Mouse (Mus musculus) liver, embryonic 12.5 days (tissue): ENCODE measurements around the gene Cln5. TPM values are rescaled to one million over a fixed set of nuclear protein-coding genes. Genes with fewer than 3 reads are reported as not detected.

Source experiments
- ATAC-seq: fragments of 200-750 bp; cut with Nextera tagmentation; 2 replicates; pipeline ENCODE4 v1.8.0; 2017; ENCODE audit warnings: moderate number of reproducible peaks, mild to moderate bottlenecking, moderate library complexity
- H3K27ac ChIP-seq: fragments of 300-500 bp; sonication (generic); 2 replicates; pipeline ENCODE4 v1.5.1; 2016; ENCODE audit warnings: mild to moderate bottlenecking
- H3K27me3 ChIP-seq: fragments of 300-500 bp; sonication (generic); replicated peaks from 2 replicates; pipeline ENCODE4 v1.6.1; 2016; ENCODE audit warnings: mild to moderate bottlenecking, moderate library complexity
- H3K36me3 ChIP-seq: fragments of 300-500 bp; sonication (generic); 2 replicates; pipeline ENCODE4 v1.6.1; 2016; ENCODE audit warnings: mild to moderate bottlenecking, moderate library complexity
- H3K4me1 ChIP-seq: fragments of 300-500 bp; sonication (generic); 2 replicates; pipeline ENCODE4 v1.6.1; 2016
- H3K4me2 ChIP-seq: fragments of 300-500 bp; sonication (generic); 2 replicates; pipeline ENCODE4 v1.6.1; 2016; ENCODE audit warnings: mild to moderate bottlenecking, moderate library complexity
- H3K4me3 ChIP-seq: fragments of 300-500 bp; sonication (generic); 2 replicates; pipeline ENCODE4 v1.5.1; 2016; ENCODE audit warnings: mild to moderate bottlenecking, moderate library complexity
- H3K9ac ChIP-seq: fragments of 300-500 bp; sonication (generic); 2 replicates; pipeline ENCODE4 v1.6.1; 2016; ENCODE audit warnings: mild to moderate bottlenecking, moderate library complexity
- H3K9me3 ChIP-seq: fragments of 300-500 bp; sonication (generic); replicated peaks from 2 replicates; pipeline ENCODE4 v1.6.1; 2016; ENCODE audit warnings: mild to moderate bottlenecking, moderate library complexity
- WGBS: fragments of 180-500 bp; shearing (Covaris S2); methylation state at CpG from one replicate; pipeline ENCODE4 v1.1.7; 2016; ENCODE audit not compliant: insufficient replicate concordance; 5-methylcytosine and 5-hydroxymethylcytosine counted together
- polyA plus RNA-seq: library from polyadenylated mRNA; unstranded; fragments of >200 nt; fragmentation: Nextera tagmentation; extraction: Ambion mirVana; gene quantifications from 2 replicates; pipeline ENCODE4 v1.2.1, GENCODE M21; 2016

Cln5 gene
- polyA plus RNA-seq, 1 experiment from 2014 or later, result 23.2 TPM

- ATAC-seq, result no peak
- Histone ChIP-seq H3K27ac (peak overlapping the region; percentile 100), H3K36me3 (peaks cover 15% of the 10 kb centered on the region), H3K4me2 (peak overlapping the region; percentile 65), H3K9me3 (no peaks in the 10 kb centered on the region), H3K9ac (no peak overlapping the region), H3K27me3 (no peaks in the 10 kb centered on the region), H3K4me1 (peaks cover 29% of the 10 kb centered on the region), H3K4me3 (peak overlapping the region; percentile 90)
- WGBS, result 81% methylated on average over 13 of the region's 13 CpGs
These were observed 30.3 kb downstream of the Cln5 start for GRCm38 (mm10) chr14:103100296-103100695.

DNA sequence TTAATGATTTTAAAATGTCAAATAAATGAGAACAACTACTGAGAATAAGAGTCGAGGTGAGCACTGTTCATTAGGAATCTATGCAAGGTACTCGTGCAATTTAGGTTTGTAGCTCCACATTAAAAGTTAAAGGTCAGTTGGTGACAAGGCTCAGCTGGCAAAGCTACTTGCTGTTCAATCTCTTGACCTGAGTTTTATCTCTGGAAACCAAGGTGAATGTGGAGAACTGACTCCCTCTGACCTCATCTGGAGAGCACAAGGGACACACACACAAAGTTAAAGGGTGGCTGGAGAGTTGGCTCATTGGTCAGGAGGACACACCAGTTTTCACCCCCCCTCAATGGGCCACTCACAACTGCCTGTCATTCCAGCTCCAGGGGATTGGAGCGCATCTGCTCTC lies 31.2 kb downstream of the Cln5 start:
- no peak for ATAC-seq
- no peak overlapping the region for H3K9ac ChIP-seq
- H3K27ac ChIP-seq, result no peak overlapping the region
- no peaks in the 10 kb centered on the region for H3K27me3 ChIP-seq
- peaks cover 6% of the 10 kb centered on the region for H3K36me3 ChIP-seq
- no peak overlapping the region for H3K4me3 ChIP-seq
- no peaks in the 10 kb centered on the region for H3K9me3 ChIP-seq
- peaks cover 24% of the 10 kb centered on the region for H3K4me1 ChIP-seq
- 64% methylated on average over 3 of the region's 3 CpGs for WGBS
- H3K4me2 ChIP-seq, result no peak overlapping the region

- H3K9ac ChIP-seq, result no peak overlapping the region
- no peak overlapping the region for H3K27ac ChIP-seq
- no peaks in the 10 kb centered on the region for H3K9me3 ChIP-seq
- no peak overlapping the region for H3K4me3 ChIP-seq
- H3K36me3 ChIP-seq, result no peaks in the 10 kb centered on the region
- ATAC-seq, result no peak
- peaks cover 14% of the 10 kb centered on the region for H3K4me1 ChIP-seq
- 61% methylated on average over 6 of the region's 6 CpGs for WGBS
- no peaks in the 10 kb centered on the region for H3K27me3 ChIP-seq
- H3K4me2 ChIP-seq, result no peak overlapping the region
These were observed 32.2 kb downstream of the Cln5 start for GRCm38 (mm10) chr14:103102246-103102645.

- WGBS, result 69% methylated on average over 10 of the region's 10 CpGs
- Histone ChIP-seq H3K27ac (no peak overlapping the region), H3K36me3 (no peaks in the 10 kb centered on the region), H3K27me3 (no peaks in the 10 kb centered on the region), H3K4me2 (no peak overlapping the region), H3K4me3 (no peak overlapping the region), H3K4me1 (peaks cover 10% of the 10 kb centered on the region), H3K9ac (no peak overlapping the region), H3K9me3 (no peaks in the 10 kb centered on the region)
- ATAC-seq, result no peak
These were observed 32.8 kb downstream of the Cln5 start for GRCm38 (mm10) chr14:103102731-103103335.

DNA sequence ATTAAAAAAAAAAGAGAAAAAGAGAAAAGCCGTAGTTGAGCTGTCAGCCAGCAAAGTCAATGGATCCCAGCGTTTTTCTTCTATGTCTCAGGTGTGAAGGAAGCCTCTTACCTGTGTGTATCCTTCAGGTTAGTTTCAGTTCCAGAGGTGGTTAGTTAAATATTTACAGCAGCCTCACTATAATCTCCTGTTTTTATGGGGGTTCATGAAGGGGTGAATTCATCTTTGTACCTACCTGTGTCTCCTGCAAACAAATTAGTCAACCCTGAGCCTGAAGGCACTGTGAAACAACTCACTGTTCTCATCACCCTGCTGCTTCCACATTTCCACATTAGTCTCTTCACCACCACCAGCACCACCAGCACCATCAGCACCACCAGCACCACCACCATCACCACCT lies 36.3 kb downstream of the Cln5 start:
- H3K4me2 ChIP-seq, result no peak overlapping the region
- no peaks in the 10 kb centered on the region for H3K27me3 ChIP-seq
- no peak overlapping the region for H3K27ac ChIP-seq
- H3K36me3 ChIP-seq, result no peaks in the 10 kb centered on the region
- no peak for ATAC-seq
- no peaks in the 10 kb centered on the region for H3K9me3 ChIP-seq
- H3K9ac ChIP-seq, result no peak overlapping the region
- no peaks in the 10 kb centered on the region for H3K4me1 ChIP-seq
- 88% methylated on average over 2 of the region's 2 CpGs for WGBS
- H3K4me3 ChIP-seq, result no peak overlapping the region

DNA sequence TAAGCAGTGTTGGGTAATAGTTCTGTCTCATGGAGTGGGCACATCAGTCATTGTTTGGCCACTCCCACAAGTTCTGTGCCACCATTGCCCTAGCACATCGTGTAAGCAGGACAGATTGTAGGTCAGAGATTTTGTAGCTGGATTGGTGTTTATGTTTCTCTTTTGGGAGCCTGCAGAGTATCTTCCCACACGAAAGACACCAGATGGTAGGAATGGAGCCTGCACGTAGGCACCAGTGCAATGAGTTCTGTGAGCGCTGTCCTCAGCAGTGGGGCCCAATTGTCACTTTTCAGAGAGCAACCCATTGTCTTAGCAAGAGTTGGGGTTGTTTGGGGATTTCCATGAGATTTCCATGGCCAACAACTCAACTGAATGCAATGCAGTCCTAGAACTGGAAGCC lies 40.0 kb downstream of the Cln5 start:
- 85% methylated on average over 4 of the region's 4 CpGs for WGBS
- no peak overlapping the region for H3K27ac ChIP-seq

DNA sequence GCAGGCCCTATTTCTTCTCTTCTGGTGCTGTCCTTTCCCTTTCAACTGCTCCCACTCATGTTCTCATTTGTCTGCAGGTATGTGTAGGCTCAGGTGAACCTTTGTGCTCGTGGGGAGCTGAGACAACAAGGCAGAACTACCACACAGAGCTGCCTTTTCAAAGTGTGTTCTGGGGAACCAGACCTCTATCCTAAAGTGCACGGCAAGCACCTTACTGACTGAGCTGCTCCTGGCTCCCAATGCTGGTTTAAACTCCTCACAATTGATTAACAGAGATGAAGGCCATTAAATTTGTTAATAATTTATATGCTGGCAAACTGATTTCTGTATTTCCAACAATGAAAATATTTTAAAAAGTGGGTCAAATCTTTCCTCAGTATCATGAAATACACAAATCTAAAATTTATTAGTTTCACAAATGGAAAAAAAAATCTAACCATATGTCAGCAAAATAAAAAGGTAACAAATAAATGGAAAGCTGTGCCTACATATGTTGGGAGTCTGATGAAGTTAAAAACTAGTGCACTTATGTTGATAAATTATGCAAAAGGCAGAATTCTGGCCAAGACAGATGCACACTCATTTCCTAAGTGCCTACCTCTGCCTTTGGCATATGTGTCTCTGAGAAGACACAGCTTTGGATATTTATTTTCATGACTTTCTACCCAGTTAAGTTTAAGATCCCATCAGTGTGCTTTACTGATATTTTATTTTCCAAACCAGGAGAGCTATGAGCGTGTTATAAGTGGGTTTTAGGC lies 42.8 kb downstream of the Cln5 start:
- no peaks in the 10 kb centered on the region for H3K27me3 ChIP-seq
- WGBS, result 78% methylated on average over 3 of the region's 3 CpGs
- ATAC-seq, result no peak
- no peak overlapping the region for H3K9ac ChIP-seq
- H3K27ac ChIP-seq, result no peak overlapping the region
- peaks cover 46% of the 10 kb centered on the region for H3K36me3 ChIP-seq
- no peak overlapping the region for H3K4me3 ChIP-seq
- no peaks in the 10 kb centered on the region for H3K4me1 ChIP-seq
- H3K9me3 ChIP-seq, result no peaks in the 10 kb centered on the region
- H3K4me2 ChIP-seq, result no peak overlapping the region

More for the DNA sequence above, 40.0 kb downstream of the Cln5 start:
- Histone ChIP-seq H3K27me3 (no peaks in the 10 kb centered on the region), H3K4me3 (no peak overlapping the region), H3K9me3 (no peaks in the 10 kb centered on the region), H3K36me3 (peaks cover 18% of the 10 kb centered on the region), H3K4me2 (no peak overlapping the region), H3K9ac (no peak overlapping the region), H3K4me1 (no peaks in the 10 kb centered on the region)
- no peak for ATAC-seq

DNA sequence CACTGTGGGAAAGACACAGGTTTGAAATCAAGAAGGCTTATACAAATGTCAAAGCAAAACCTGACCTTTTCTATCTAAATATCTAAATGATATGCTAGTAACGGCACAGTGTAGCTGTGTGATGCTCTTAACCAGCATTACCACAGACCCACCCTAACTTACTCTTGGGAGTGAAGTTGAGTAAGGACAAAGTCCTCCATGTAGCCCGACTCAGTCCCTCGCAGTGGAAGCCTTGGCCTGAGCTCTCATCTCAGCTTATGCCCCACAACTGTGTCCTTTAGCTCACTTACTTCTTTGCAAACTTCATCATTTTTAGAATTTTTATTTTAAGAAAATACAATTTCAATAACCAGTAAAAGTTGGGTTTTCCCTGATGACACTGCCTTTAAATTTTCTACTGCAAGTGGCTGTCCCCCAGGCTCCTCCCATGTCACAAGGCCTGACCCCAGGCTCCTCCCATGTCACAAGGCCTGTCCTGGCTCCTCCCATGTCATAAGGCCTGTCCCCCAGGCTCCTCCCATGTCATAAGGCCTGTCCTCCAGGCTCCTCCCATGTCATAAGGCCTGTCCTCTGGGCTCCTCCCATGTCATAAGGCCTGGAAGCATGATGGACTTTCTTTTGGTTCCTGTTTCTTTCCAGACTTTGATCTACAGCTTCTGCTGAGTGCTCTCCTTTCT lies 45.1 kb downstream of the Cln5 start:
- Histone ChIP-seq H3K4me2 (no peak overlapping the region), H3K27ac (no peak overlapping the region), H3K9ac (no peak overlapping the region), H3K36me3 (peaks cover 60% of the 10 kb centered on the region), H3K27me3 (no peaks in the 10 kb centered on the region), H3K4me1 (no peaks in the 10 kb centered on the region), H3K9me3 (no peaks in the 10 kb centered on the region), H3K4me3 (no peak overlapping the region)
- 89% methylated on average over 3 of the region's 3 CpGs for WGBS
- ATAC-seq, result peak; percentile 73; the same call in 1 of the 2 replicates

DNA sequence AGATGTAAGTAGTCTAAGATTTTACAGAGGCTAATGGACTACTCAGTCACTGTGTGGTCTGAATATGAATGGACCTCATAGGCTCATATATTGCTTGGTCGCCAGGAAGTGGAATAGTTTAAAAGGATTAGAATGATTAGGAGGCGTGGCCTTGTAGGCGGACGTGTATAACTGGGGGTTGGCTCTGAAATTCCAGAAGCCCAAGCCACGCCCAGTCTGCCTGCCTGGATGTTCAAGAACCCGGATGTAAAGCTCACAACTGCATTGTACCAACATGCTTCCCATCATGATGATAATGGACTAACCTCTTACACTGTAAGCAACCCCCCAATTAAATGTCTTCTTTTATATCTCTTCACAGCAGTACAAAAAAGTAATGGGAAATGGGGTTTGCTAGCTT lies 55.7 kb downstream of the Cln5 start:
- 0 out of 2 replicates have a peak, but pooled peaks have one; percentile 13 for ATAC-seq
- H3K4me1 ChIP-seq, result no peaks in the 10 kb centered on the region
- no peaks in the 10 kb centered on the region for H3K9me3 ChIP-seq
- H3K27me3 ChIP-seq, result no peaks in the 10 kb centered on the region
- no peak overlapping the region for H3K4me3 ChIP-seq
- WGBS, result 83% methylated on average over 6 of the region's 6 CpGs
- no peak overlapping the region for H3K27ac ChIP-seq
- H3K9ac ChIP-seq, result no peak overlapping the region
- peaks cover 79% of the 10 kb centered on the region for H3K36me3 ChIP-seq
- no peak overlapping the region for H3K4me2 ChIP-seq

Other genes starting within 250 kb of the Cln5 start
- gene Kctd12, start 87.6 kb upstream of the Cln5 start, polyA plus RNA-seq, result 2.3 and 2.4 TPM in 2 replicates
- gene Acod1, start 23.2 kb upstream of the Cln5 start, polyA plus RNA-seq, result 0.10 and 0.12 TPM in 2 replicates
- gene Fbxl3, start 29.4 kb downstream of the Cln5 start, polyA plus RNA-seq, result 14.7 and 16.4 TPM in 2 replicates